Mouse (Mus musculus) E14TG2a.4 (cell line): ENCODE data around the gene Nkx3-2.

Source experiments
- CTCF ChIP-seq: conservative IDR thresholded peaks from 2 replicates; pipeline ENCODE4 v1.5.1; 2014; ENCODE audit warnings: low read length
- POU5F1 ChIP-seq: IDR thresholded peaks from 2 replicates; pipeline ENCODE4 v1.6.1; 2014; ENCODE audit warnings: low read length, borderline replicate concordance

DNA sequence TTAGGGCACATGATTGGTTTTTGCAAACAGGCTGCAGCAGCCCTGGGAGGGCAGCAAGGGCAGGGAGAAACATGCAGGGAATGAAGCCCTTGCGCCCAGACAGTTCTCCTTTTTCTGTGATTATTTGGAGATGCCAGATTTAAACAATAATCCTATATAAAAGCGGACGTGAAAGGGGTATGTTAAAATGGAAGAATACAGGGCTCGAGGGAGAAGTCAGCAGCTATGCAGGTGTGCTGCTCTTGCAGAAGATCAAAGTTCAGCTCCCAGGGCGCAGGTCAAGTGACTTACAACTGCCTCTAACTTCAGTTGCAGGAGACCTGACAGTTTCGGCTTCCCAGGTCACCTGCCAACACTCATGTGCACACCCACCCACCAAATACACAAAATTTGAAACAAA is 48.2 kb upstream of the Nkx3-2 start:
- TF ChIP-seq CTCF (no peak), POU5F1 (no peak)
